Mouse (Mus musculus): ENCODE data around the gene Gm29564.
"Not testable (repeated sequence)": the region's sequence is repeated elsewhere in the genome, so short reads cannot be mapped to it uniquely, and the experiment has no call there.

Gm29564 gene

DNA sequence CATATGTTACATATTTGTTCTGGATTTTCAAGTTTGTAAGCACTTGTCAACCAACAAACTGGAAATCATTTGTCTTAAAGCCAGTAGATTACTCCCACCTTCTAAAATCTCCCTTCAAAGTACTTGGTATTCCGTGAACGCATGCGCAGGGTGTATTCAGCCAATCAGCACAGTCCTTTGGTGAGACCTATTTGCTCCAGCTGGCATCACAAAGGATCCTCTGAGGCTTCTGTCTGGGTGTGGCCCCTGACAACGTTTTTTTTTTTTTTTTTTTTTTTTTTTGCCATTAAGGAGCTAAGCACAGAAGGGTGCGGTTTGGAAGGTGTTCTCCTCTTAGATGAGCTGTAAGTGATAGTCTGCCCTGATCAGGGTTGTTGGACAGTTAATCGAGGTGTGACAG, at the start of gene Gm29564:
Gene Gm29564 (plus strand): TSS at position 301 of the 400 bp plus-strand sequence.
- DNase-seq (ENCODE audit: extremely low spot score, low spot score) = not testable (repeated sequence)

Data from neural tube, embryonic 10.5 days (tissue).